Mouse (Mus musculus): ENCODE data around the gene Apob. TPM values are rescaled to one million over a fixed set of nuclear protein-coding genes. Genes with fewer than 3 reads are reported as not detected.

The Apob gene
- polyA plus RNA-seq, 1 experiment from 2014 or later = 0.25 TPM

DNA sequence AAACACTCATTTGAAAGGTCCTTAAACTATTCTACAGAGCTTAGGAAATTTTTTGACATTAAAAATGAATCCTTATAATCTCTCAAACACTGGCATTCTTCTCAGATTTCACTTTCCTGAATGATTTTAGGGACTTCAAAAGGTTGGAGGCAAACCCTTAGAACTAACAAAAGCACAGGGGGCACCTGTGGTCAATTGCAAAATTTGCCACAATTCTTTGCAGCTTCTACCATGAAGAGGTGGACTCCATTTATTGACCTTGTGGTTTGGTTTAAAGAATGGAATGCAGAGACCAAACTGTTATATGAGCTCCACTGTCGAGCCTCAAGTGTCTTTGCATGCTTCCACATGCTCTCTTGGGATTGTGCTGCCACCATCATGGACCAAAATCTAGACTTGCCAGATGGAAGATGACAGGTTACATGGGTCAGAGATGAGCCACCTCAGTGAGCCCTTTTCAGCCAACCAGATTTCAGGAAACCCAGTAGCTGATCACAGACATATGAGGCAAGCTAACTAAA is 70.4 kb downstream of the Apob start:
- Histone ChIP-seq H3K9ac (ENCODE audit: low read length) (no peak overlapping the region), H3K27ac (replicated peaks; ENCODE audit: low read depth, low read length) (no peak overlapping the region), H3K4me2 (ENCODE audit: low read depth, severe bottlenecking) (no peak overlapping the region), H3K9me3 (ENCODE audit: control insufficient read depth, low read length) (no peaks in the 10 kb centered on the region), H3K27me3 (ENCODE audit: control insufficient read depth, insufficient read depth, low read length) (no peaks in the 10 kb centered on the region), H3K36me3 (ENCODE audit: control insufficient read depth, insufficient read depth, low read length) (no peaks in the 10 kb centered on the region), H3K4me3 (ENCODE audit: low read depth, low read length) (no peak overlapping the region), H3K4me1 (ENCODE audit: control insufficient read depth, insufficient read depth, low read length) (no peaks in the 10 kb centered on the region)
- 35% methylated on average over 1 of the region's 1 CpGs for WGBS
- ATAC-seq (ENCODE audit: insufficient number of reproducible peaks, low FRiP score, low TSS enrichment, low read depth) = no peak
- DNase-seq (ENCODE audit: low spot score) = no peak

DNA sequence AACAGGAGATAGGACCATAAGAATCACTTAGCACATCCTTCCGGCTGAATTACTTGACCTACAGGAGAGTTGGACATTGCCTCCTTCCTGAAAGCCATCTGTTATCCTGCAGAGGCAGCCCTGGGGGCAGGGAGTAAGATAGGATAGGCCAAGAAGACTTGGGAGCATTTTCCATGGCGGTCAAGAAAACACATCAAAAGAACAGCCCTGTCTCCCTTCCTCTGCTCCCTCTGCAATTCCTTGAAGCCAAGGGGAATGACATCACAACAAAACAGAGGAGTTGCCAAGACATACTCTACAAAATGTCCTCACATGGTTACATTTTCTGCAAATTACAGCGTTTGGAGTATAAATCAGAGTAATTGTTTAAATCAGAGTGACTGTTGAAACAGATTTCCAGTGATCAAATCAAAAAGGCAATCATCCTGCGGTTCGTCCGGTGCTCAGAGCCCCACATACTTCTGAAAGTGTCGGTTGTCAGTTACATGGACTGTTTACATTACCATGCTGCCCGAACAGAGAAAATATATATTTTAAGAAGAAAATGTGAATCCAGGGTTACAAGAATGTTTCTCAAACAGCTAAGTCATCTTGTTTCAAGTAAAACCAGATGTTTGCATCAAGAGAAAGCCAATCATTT is 78.7 kb downstream of the Apob start:
- no peak overlapping the region for H3K27ac ChIP-seq (replicated peaks; ENCODE audit: low read depth, low read length)
- WGBS = 65% methylated on average over 8 of the region's 8 CpGs
- H3K27me3 ChIP-seq (ENCODE audit: control insufficient read depth, insufficient read depth, low read length) = no peaks in the 10 kb centered on the region
- H3K9ac ChIP-seq (ENCODE audit: low read length) = no peak overlapping the region
- H3K9me3 ChIP-seq (ENCODE audit: control insufficient read depth, low read length) = no peaks in the 10 kb centered on the region
- H3K36me3 ChIP-seq (ENCODE audit: control insufficient read depth, insufficient read depth, low read length) = no peaks in the 10 kb centered on the region
- DNase-seq (ENCODE audit: low spot score) = no peak
- H3K4me2 ChIP-seq (ENCODE audit: low read depth, severe bottlenecking) = no peak overlapping the region
- no peak for ATAC-seq (ENCODE audit: insufficient number of reproducible peaks, low FRiP score, low TSS enrichment, low read depth)
- H3K4me3 ChIP-seq (ENCODE audit: low read depth, low read length) = no peak overlapping the region
- H3K4me1 ChIP-seq (ENCODE audit: control insufficient read depth, insufficient read depth, low read length) = no peaks in the 10 kb centered on the region

DNA sequence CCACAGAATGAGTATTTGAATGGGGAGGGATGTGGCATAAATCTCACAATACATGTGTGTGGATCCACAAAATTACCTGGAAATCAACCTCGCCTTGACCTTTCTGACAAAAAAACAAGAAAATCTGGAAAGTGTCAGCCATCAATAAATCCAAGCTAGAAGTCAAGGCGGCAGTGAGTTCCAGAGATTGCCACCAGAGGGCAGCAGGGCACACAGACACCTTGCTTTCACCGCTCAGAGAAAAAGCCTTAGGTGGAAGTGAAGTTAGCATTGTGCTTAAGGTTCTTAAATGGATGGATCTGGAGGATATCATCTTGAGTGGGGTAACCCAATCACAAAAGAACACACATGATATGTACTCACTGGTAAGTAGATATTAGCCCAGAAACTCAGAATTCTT is 82.1 kb downstream of the Apob start:
- no peaks in the 10 kb centered on the region for H3K27me3 ChIP-seq (ENCODE audit: control insufficient read depth, insufficient read depth, low read length)
- peaks cover 11% of the 10 kb centered on the region; the same call in 1 of the 2 replicates for H3K4me1 ChIP-seq (ENCODE audit: control insufficient read depth, insufficient read depth, low read length)
- no peak overlapping the region for H3K4me2 ChIP-seq (ENCODE audit: low read depth, severe bottlenecking)
- ATAC-seq (ENCODE audit: insufficient number of reproducible peaks, low FRiP score, low TSS enrichment, low read depth) (no peak), DNase-seq (ENCODE audit: low spot score) (peak; percentile 84)
- no peaks in the 10 kb centered on the region for H3K9me3 ChIP-seq (ENCODE audit: control insufficient read depth, low read length)
- H3K36me3 ChIP-seq (ENCODE audit: control insufficient read depth, insufficient read depth, low read length) = no peaks in the 10 kb centered on the region
- no peak overlapping the region for H3K9ac ChIP-seq (ENCODE audit: low read length)
- no peak overlapping the region for H3K4me3 ChIP-seq (ENCODE audit: low read depth, low read length)
- H3K27ac ChIP-seq (replicated peaks; ENCODE audit: low read depth, low read length) = no peak overlapping the region
- WGBS = 11% methylated on average over 3 of the region's 3 CpGs

DNA sequence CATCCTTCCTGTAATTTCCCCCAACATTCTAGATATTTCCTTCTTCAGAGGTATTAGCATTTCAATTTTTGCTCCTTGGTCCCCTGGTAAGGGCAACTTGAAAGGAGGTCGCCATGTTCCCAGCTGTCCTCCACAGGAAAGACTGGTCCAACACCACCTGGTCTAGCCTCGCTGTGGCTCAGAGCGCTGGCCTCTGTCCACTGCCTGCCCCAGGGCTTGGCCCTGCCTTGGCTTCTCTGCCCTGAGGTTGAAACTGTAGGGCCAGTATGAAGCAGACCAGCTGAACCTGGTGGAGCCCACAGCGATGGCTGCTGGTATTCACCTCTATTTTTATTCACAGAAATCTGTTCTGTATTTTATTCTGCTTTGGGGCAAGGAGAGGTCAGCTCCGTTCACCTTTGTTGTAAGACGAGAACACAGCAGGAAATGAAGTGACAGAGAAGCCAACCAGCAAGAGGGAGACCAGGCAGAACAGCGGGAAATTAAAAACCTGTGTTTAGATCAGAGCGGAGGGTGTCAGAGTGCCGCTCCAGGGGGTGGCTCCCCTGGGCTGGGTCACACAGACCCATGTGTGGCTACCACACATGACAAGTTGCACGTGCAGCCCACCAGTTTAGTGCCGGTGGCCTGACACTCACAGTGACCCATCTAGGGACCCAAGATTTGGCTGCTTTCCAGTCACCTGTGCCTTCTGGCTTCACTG is 86.1 kb downstream of the Apob start:
- peak; percentile 84 for ATAC-seq (ENCODE audit: insufficient number of reproducible peaks, low FRiP score, low TSS enrichment, low read depth)
- Histone ChIP-seq H3K27me3 (ENCODE audit: control insufficient read depth, insufficient read depth, low read length) (no peaks in the 10 kb centered on the region), H3K4me3 (ENCODE audit: low read depth, low read length) (no peak overlapping the region), H3K9me3 (ENCODE audit: control insufficient read depth, low read length) (no peaks in the 10 kb centered on the region), H3K9ac (ENCODE audit: low read length) (no peak overlapping the region), H3K36me3 (ENCODE audit: control insufficient read depth, insufficient read depth, low read length) (no peaks in the 10 kb centered on the region), H3K4me1 (ENCODE audit: control insufficient read depth, insufficient read depth, low read length) (peaks cover 12% of the 10 kb centered on the region; the same call in 1 of the 2 replicates), H3K27ac (replicated peaks; ENCODE audit: low read depth, low read length) (no peak overlapping the region; the same call in 1 of the 2 replicates), H3K4me2 (ENCODE audit: low read depth, severe bottlenecking) (no peak overlapping the region)
- 20% methylated on average over 11 of the region's 11 CpGs for WGBS
- peak; percentile 63 for DNase-seq (ENCODE audit: low spot score)

Other genes starting within 250 kb of the Apob start
- gene Ldah, start 230.5 kb downstream of the Apob start, polyA plus RNA-seq (2014; fragmentation: Nextera tagmentation; extraction: Ambion mirVana) = 60.6 and 62.2 TPM in 2 replicates

Measured in limb, embryonic 11.5 days (tissue).